Mouse (Mus musculus) lung, embryonic 14.5 days (tissue): Measurements from ENCODE around the gene Mgll. TPM values are rescaled to one million over a fixed set of nuclear protein-coding genes. Genes with fewer than 3 reads are reported as not detected.

ENCODE experiments used
- ATAC-seq: fragments of 200-750 bp; cut with Nextera tagmentation; 2 replicates; pipeline ENCODE4 v1.8.0; 2017; ENCODE audit warnings: mild to moderate bottlenecking, moderate TSS enrichment, moderate library complexity; ENCODE audit not compliant: insufficient read depth
- DNase-seq: peaks from one replicate; pipeline ENCODE4 v3.0.0-alpha.2; 2015
- H3K27ac ChIP-seq: fragments of 300-500 bp; sonication (generic); 2 replicates; pipeline ENCODE4 v1.5.1; 2014; ENCODE audit warnings: low read depth, mild to moderate bottlenecking, moderate library complexity
- H3K27me3 ChIP-seq: fragments of 300-500 bp; sonication (generic); 2 replicates; pipeline ENCODE4 v1.6.1; 2014; ENCODE audit warnings: low read length, control low read depth; ENCODE audit not compliant: insufficient read depth
- H3K36me3 ChIP-seq: fragments of 300-500 bp; sonication (generic); 2 replicates; pipeline ENCODE4 v1.6.1; 2014; ENCODE audit warnings: control low read depth; ENCODE audit not compliant: insufficient read depth
- H3K4me1 ChIP-seq: fragments of 300-500 bp; sonication (generic); 2 replicates; pipeline ENCODE4 v1.6.1; 2014; ENCODE audit warnings: antibody characterized with exemption, control low read depth; ENCODE audit not compliant: insufficient read depth
- H3K4me2 ChIP-seq: fragments of 300-500 bp; sonication (generic); 2 replicates; pipeline ENCODE4 v1.6.1; 2014; ENCODE audit warnings: mild to moderate bottlenecking
- H3K4me3 ChIP-seq: fragments of 300-500 bp; sonication (generic); 2 replicates; pipeline ENCODE4 v1.5.1; 2014; ENCODE audit warnings: low read depth, low read length
- H3K9ac ChIP-seq: fragments of 300-500 bp; sonication (generic); 2 replicates; pipeline ENCODE4 v1.6.1; 2014
- H3K9me3 ChIP-seq: fragments of 300-500 bp; sonication (generic); 2 replicates; pipeline ENCODE4 v1.6.1; 2016; ENCODE audit warnings: low read depth, low read length, control low read depth
- CTCF ChIP-seq: IDR thresholded peaks from 2 replicates; pipeline ENCODE4 v1.5.1; 2016; ENCODE audit warnings: antibody characterized with exemption, low read depth
- WGBS: fragments of 180-500 bp; shearing (Covaris S2); extraction: QIAGEN DNeasy Blood & Tissue Kit; methylation state at CpG from one replicate; pipeline ENCODE4 v1.1.7; 2014; 5-methylcytosine and 5-hydroxymethylcytosine counted together
- polyA plus RNA-seq: library from polyadenylated mRNA; unstranded; fragments of >200 nt; fragmentation: Nextera tagmentation; extraction: Ambion mirVana; gene quantifications from 2 replicates; pipeline ENCODE4 v1.2.1, GENCODE M21; 2014

Gene Mgll
- polyA plus RNA-seq, 1 experiment from 2014 or later: 71.5 TPM

DNA sequence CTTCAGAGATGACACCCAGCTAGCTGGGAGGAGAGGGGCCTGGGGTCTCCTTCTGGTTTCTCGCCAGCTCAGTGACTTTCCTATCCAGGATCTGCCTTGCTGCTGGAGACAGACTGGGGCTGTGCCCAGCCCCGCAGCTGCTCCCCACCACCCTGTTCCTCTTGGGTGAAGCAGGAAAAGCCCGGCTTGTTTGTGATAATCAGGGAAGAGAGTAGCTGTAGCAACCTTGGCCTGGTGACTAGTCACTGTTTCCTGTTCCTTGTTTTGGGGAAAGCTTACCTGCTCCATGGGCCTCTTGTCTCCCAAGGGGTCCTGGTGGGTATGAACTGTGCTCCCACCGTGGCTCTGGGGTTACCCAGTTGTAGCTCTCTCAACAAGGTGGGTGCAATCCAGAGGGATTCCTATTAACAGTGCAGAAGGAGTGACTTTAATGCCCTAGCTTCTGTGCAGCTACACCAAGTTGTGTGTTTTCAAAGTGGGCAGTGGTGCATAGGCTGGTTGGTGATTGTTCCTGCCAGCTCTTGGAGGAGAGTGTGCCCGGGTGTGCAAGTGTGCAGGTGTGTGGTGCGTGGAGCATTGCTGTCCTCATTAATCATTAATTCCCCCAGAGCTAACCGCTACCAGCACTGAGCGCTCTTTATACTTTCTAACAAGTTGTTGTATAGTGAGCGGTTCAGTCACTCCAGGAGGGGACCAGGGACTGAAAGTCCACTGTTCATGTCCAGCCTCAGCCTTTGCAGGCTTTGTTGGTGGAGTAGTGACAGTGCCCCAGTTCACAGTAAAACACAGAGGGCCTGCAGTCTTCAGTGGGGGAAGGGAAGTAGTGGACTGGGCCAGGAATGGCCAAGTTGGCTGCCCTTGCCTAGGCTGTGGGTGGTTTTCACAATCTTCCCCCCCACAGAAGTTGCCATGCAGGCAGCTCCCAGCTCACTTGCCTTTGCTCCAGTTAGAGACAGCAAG lies 2.3 kb downstream of the Mgll start:
- WGBS: 59% methylated on average over 9 of the region's 9 CpGs
- H3K4me2 ChIP-seq: peak overlapping the region; percentile 79
- no peak for ATAC-seq

DNA sequence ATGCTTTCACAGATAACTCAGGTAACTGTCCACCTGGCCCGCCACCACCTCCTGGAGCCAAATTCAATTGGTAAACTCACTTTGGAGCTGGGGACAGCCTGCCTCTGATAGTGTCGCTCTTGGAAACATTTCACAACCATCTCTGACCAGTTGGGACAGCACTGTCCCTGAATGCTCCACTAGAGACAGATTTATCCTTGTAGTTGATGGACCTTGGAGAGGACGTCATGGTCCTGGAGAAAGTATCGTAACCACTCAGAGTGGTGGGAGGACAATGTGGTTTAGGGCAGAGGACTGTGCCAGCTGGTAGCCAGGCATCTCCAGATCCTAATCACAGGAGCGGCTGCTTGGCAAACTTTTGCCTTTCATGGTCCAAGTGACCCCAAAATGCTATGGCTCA lies 3.3 kb downstream of the Mgll start:
- Histone ChIP-seq H3K27me3 (no peaks in the 10 kb centered on the region), H3K9me3 (no peaks in the 10 kb centered on the region), H3K27ac (no peak overlapping the region), H3K4me3 (no peak overlapping the region), H3K9ac (no peak overlapping the region), H3K4me2 (no peak overlapping the region), H3K4me1 (no peaks in the 10 kb centered on the region), H3K36me3 (peaks cover 9% of the 10 kb centered on the region; the same call in 1 of the 2 replicates)
- ATAC-seq (no peak), DNase-seq (no peak)
- TF ChIP-seq CTCF: no peak
- WGBS: 84% methylated on average over 5 of the region's 5 CpGs

More for the DNA sequence above, 2.3 kb downstream of the Mgll start:
- peak overlapping the region; percentile 58; the same call in 1 of the 2 replicates for H3K27ac ChIP-seq
- peaks cover 9% of the 10 kb centered on the region; the same call in 1 of the 2 replicates for H3K36me3 ChIP-seq
- TF ChIP-seq CTCF: no peak
- no peaks in the 10 kb centered on the region for H3K27me3 ChIP-seq
- H3K9me3 ChIP-seq: no peaks in the 10 kb centered on the region
- no peak for DNase-seq
- H3K4me3 ChIP-seq: peak overlapping the region; percentile 65
- 0 out of 2 replicates have a peak overlapping the region, but pooled peaks have one; percentile 4 for H3K9ac ChIP-seq
- H3K4me1 ChIP-seq: no peaks in the 10 kb centered on the region

DNA sequence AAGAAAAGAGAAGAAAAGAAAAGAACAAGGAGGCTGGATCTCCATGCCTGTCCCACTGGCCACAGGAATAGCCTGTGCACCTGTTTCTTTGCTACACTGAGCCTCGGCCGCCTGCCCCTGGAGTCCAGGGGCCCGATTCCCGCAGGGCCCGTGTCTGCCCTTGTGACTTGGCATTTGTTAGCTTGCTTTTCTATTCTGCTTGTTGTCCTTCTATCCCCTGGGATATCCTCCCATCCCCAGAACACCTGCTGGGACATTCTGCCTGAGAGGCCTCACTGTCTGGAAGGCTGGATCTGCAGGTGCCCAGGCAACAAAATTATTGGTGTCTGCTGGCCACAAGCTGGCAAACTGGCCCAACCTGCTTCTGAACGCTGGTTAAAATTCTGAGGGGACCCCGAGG lies 3.8 kb downstream of the Mgll start:
- Histone ChIP-seq H3K36me3 (peaks cover 9% of the 10 kb centered on the region; the same call in 1 of the 2 replicates), H3K4me2 (no peak overlapping the region), H3K27ac (no peak overlapping the region), H3K4me1 (no peaks in the 10 kb centered on the region), H3K9me3 (no peaks in the 10 kb centered on the region), H3K9ac (no peak overlapping the region), H3K27me3 (no peaks in the 10 kb centered on the region), H3K4me3 (no peak overlapping the region)
- DNase-seq: no peak
- no peak for TF ChIP-seq CTCF
- WGBS: 78% methylated on average over 7 of the region's 7 CpGs
- no peak for ATAC-seq

DNA sequence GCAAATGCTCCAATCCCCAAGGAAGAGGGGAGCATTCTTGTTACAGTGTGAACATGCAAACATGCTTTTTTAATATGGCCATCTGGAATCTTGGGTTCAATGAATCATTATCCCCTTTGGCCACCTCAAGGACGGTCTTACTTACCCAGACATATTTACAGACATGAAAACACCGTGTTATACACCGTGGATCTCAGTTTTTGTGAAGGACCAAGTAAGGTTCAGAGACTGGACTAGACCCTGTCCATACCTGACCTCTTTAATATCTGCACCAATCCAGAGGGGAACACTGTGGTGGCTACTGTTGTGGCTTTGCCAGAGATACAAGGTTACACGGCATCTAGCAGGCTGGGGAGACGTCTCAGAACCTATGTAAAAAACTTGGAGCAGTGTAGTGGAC lies 4.3 kb downstream of the Mgll start:
- H3K27ac ChIP-seq: no peak overlapping the region
- 82% methylated on average over 5 of the region's 5 CpGs for WGBS
- H3K9me3 ChIP-seq: no peaks in the 10 kb centered on the region
- H3K36me3 ChIP-seq: peaks cover 9% of the 10 kb centered on the region; the same call in 1 of the 2 replicates
- TF ChIP-seq CTCF: no peak
- no peak overlapping the region for H3K4me3 ChIP-seq
- H3K4me1 ChIP-seq: 0 out of 2 replicates have a peak, but pooled peaks cover under 1% of the 10 kb centered on the region
- ATAC-seq (no peak), DNase-seq (no peak)
- H3K27me3 ChIP-seq: no peaks in the 10 kb centered on the region
- no peak overlapping the region for H3K9ac ChIP-seq
- H3K4me2 ChIP-seq: no peak overlapping the region

DNA sequence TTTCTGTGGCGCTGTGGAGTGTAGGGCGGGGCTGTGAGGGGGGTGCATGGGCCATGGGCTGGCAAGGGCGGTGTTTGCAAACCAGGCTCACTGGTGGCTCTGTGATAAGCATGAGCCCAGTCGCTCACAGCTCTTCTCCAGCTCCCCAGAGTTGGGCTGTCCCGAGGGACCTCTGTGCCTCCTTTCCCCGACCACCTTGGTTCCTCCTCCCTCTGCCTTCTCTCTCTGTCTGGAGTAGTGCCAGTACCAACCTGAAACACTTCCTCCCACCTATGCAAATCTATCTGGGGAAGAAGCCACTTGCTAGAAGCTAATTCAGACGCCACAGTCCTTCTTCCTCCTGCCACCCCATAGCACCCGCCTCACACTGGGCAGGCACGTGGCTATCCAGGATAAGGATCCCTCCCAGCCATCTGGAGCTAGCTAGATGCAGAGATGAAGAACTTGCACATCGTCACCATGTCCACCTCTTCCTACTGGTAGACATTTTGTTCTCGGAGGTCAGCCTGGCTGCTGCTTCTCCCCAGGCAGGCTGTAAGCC lies 7.1 kb downstream of the Mgll start:
- Histone ChIP-seq H3K4me2 (no peak overlapping the region), H3K4me1 (0 out of 2 replicates have a peak, but pooled peaks cover 2% of the 10 kb centered on the region), H3K36me3 (peaks cover 9% of the 10 kb centered on the region; the same call in 1 of the 2 replicates), H3K27ac (no peak overlapping the region; the same call in 1 of the 2 replicates), H3K4me3 (no peak overlapping the region), H3K9ac (no peak overlapping the region), H3K27me3 (no peaks in the 10 kb centered on the region), H3K9me3 (no peaks in the 10 kb centered on the region; the same call in 1 of the 2 replicates)
- ATAC-seq (peak; percentile 42; the same call in 1 of the 2 replicates), DNase-seq (no peak)
- TF ChIP-seq CTCF: no peak
- 65% methylated on average over 11 of the region's 11 CpGs for WGBS

DNA sequence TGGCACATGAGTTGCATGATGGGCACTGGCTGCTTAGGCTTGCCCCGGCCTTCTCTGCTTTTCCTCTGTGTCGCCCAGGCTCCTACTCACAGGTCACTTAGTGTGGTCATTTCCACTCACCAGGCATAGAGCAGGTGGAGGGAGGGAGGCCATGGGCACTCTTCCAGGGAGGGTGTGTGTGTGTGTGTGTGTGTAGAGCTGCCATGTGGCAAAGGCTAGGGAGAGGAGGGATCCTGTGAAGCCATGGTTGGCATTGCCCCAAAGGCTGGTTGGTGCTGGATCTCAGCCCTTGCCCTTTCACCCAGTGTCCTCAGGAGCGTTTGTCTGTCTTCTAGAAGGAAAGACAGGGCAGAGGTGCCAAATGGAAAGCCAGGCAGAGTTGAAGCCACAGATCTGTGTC lies 7.8 kb downstream of the Mgll start:
- Histone ChIP-seq H3K9ac (no peak overlapping the region), H3K4me2 (no peak overlapping the region), H3K27ac (no peak overlapping the region), H3K9me3 (no peaks in the 10 kb centered on the region; the same call in 1 of the 2 replicates), H3K4me3 (no peak overlapping the region), H3K27me3 (no peaks in the 10 kb centered on the region), H3K36me3 (peaks cover 9% of the 10 kb centered on the region; the same call in 1 of the 2 replicates), H3K4me1 (peaks cover 9% of the 10 kb centered on the region)
- no peak for TF ChIP-seq CTCF
- ATAC-seq (no peak), DNase-seq (no peak)
- WGBS: 80% methylated on average over 3 of the region's 3 CpGs
